Mouse (Mus musculus) lung, postnatal 0 days (tissue): ENCODE data around the gene Antxr1. TPM values are rescaled to one million over a fixed set of nuclear protein-coding genes. Genes with fewer than 3 reads are reported as not detected.

Experiments used
- ATAC-seq: fragments of 200-750 bp; cut with Nextera tagmentation; 2 replicates; pipeline ENCODE4 v1.8.0; 2017; ENCODE audit warnings: moderate library complexity
- DNase-seq: peaks from one replicate; pipeline ENCODE4 v3.0.0-alpha.2; 2016; ENCODE audit warnings: low spot score
- H3K27ac ChIP-seq: fragments of 300-500 bp; sonication (generic); 2 replicates; pipeline ENCODE4 v1.5.1; 2014; ENCODE audit warnings: antibody characterized with exemption, mild to moderate bottlenecking, low read length, mixed read lengths
- H3K27me3 ChIP-seq: fragments of 300-500 bp; sonication (generic); replicated peaks from 2 replicates; pipeline ENCODE4 v1.6.1; 2014; ENCODE audit warnings: low read length, mixed read lengths; ENCODE audit not compliant: insufficient read depth
- H3K36me3 ChIP-seq: fragments of 300-500 bp; sonication (generic); 2 replicates; pipeline ENCODE4 v1.6.1; 2014; ENCODE audit warnings: low read length, mixed read lengths; ENCODE audit not compliant: insufficient read depth
- H3K4me1 ChIP-seq: fragments of 300-500 bp; sonication (generic); 2 replicates; pipeline ENCODE4 v1.6.1; 2014; ENCODE audit warnings: antibody characterized with exemption, low read depth, low read length, mixed read lengths; ENCODE audit not compliant: insufficient read depth
- H3K4me2 ChIP-seq: fragments of 300-500 bp; sonication (generic); replicated peaks from 2 replicates; pipeline ENCODE4 v1.6.1; 2014; ENCODE audit warnings: low read depth, mild to moderate bottlenecking, low read length, moderate library complexity, mixed read lengths
- H3K4me3 ChIP-seq: fragments of 300-500 bp; sonication (generic); 2 replicates; pipeline ENCODE4 v1.5.1; 2014; ENCODE audit warnings: low read depth, low read length
- H3K9ac ChIP-seq: fragments of 300-500 bp; sonication (generic); replicated peaks from 2 replicates; pipeline ENCODE4 v1.6.1; 2014; ENCODE audit warnings: low read depth, mild to moderate bottlenecking
- H3K9me3 ChIP-seq: fragments of 300-500 bp; sonication (generic); 2 replicates; pipeline ENCODE4 v1.6.1; 2016; ENCODE audit warnings: low read length, mixed read lengths
- CTCF ChIP-seq: IDR thresholded peaks from 2 replicates; pipeline ENCODE4 v1.5.1; 2016; ENCODE audit warnings: antibody characterized with exemption, mild to moderate bottlenecking
- EP300 ChIP-seq: IDR thresholded peaks from 2 replicates; pipeline ENCODE4 v1.6.1; 2016; ENCODE audit warnings: antibody characterized with exemption, mild to moderate bottlenecking, control low read depth
- WGBS: fragments of 180-500 bp; shearing (Covaris S2); extraction: QIAGEN DNeasy Blood & Tissue Kit; methylation state at CpG from one replicate; pipeline ENCODE4 v1.1.7; 2014; 5-methylcytosine and 5-hydroxymethylcytosine counted together
- polyA plus RNA-seq: library from polyadenylated mRNA; unstranded; fragments of >200 nt; fragmentation: Nextera tagmentation; extraction: Ambion mirVana; gene quantifications from 2 replicates; pipeline ENCODE4 v1.2.1, GENCODE M21; 2015

The Antxr1 gene
- polyA plus RNA-seq, 1 experiment from 2014 or later: 11.7 TPM

DNA sequence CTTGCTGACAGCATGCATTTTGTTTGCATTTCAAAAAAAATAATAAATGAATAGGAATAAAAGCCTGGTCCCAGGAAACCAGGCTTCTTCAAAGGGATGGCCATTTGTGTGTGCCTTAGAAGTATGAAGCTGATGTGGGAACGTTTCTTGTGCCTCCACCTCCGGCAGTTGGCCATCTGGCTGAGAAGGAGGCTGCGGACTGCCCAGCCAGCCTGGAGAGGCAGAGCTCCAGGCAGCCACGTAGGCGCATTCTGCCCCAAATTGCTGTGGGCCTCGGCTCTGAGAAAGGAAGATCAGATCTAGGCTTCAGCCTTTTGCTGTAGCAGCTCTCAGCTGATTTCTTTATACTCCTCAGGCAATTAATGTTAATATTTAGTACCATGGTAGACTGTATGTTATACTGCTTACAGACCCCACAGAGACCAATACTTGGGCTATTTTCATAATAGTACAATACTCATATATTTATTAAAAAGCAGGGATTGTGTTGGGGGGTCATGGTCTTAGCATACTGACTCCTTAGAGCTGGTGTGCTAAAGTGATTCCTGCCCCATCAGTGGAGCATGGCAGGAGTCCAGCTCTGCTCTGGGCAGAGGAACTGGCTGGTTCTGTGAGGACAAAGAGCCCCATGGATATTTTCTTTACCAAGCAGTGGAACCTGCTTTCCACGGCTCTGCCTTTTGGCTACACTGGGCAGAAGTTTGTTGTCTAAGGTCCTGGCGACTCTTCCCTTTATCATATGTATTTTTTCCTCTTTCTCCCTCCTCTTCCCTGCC lies 169.9 kb downstream of the Antxr1 start:
- WGBS: 75% methylated on average over 8 of the region's 8 CpGs
- Histone ChIP-seq H3K36me3 (no peaks in the 10 kb centered on the region; the same call in 1 of the 2 replicates), H3K4me1 (no peaks in the 10 kb centered on the region), H3K4me3 (no peak overlapping the region), H3K9me3 (no peaks in the 10 kb centered on the region), H3K4me2 (no peak overlapping the region), H3K27me3 (no peaks in the 10 kb centered on the region), H3K9ac (no peak overlapping the region), H3K27ac (no peak overlapping the region)
- ATAC-seq (no peak), DNase-seq (no peak)
- TF ChIP-seq CTCF: no peak
- no peak for TF ChIP-seq EP300

DNA sequence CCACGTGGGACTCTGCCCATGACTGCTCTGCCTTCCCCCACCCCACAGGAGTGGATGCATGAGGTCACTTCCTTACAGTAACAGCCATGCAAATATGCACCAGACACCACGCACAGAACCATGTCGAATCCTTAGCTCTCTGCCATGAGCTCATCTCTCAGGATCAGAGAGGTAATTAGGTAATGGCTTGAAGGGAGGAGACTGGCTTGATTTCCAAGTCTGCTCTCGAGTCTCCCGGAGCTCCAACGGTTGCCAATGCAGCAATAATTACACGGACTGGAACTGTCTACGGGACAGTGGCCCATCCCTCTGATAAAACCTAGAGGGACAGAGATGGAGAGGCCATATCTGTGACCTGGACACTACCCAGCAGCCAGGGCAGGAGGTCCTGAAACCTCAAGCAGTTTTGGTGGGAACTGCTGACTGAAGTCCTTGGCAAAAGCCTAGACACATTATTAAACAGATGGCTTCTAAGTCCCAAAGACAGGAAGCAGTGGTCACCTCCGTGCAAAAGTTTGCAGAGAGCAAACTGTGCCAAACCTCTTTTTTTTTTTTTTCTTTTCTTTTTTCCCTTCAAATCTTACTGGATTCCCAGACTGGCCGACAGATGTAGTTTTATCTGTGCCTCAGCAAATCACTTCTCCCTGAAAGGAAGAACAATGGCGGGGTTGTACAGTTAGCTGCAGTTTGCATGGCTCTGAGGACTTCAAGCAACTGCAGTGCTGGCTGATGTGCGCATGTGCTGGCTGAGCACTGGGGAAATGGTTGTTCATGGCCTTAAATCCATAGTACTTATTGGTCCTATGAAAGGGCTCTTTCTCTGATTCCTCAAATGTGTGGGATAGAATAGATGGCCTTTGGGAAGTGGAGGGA lies 174.0 kb downstream of the Antxr1 start:
- Histone ChIP-seq H3K9ac (no peak overlapping the region), H3K4me3 (no peak overlapping the region), H3K27me3 (no peaks in the 10 kb centered on the region), H3K9me3 (no peaks in the 10 kb centered on the region), H3K27ac (no peak overlapping the region), H3K4me2 (no peak overlapping the region), H3K36me3 (no peaks in the 10 kb centered on the region), H3K4me1 (no peaks in the 10 kb centered on the region)
- TF ChIP-seq EP300: no peak
- TF ChIP-seq CTCF: no peak
- WGBS: 51% methylated on average over 12 of the region's 12 CpGs
- no peak for ATAC-seq
- peak; percentile 9 for DNase-seq

DNA sequence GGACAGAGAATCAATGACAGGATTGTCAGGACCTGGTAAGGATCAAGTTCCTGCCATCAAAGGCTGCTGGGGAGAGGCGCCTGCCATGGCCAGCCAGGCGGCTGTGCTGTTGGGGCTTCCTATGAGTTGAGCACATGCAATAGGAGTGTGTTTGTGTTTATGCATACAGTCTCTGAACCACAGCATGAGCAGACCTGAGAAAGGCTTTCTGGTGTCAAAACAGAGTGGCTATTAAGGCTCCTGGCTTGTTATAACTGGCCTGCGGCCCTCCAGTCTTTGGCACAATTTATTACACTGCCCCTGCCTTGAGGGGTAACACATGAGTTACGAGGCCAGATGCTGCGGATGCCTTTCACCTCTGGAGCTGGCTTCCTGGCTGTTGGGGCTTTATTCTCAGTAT lies 175.4 kb downstream of the Antxr1 start:
- Histone ChIP-seq H3K27ac (no peak overlapping the region), H3K36me3 (no peaks in the 10 kb centered on the region), H3K4me2 (no peak overlapping the region), H3K9me3 (no peaks in the 10 kb centered on the region), H3K4me1 (no peaks in the 10 kb centered on the region), H3K9ac (no peak overlapping the region), H3K4me3 (no peak overlapping the region), H3K27me3 (no peaks in the 10 kb centered on the region)
- ATAC-seq (no peak), DNase-seq (no peak)
- TF ChIP-seq CTCF (no peak), EP300 (no peak)
- 90% methylated on average over 5 of the region's 5 CpGs for WGBS

DNA sequence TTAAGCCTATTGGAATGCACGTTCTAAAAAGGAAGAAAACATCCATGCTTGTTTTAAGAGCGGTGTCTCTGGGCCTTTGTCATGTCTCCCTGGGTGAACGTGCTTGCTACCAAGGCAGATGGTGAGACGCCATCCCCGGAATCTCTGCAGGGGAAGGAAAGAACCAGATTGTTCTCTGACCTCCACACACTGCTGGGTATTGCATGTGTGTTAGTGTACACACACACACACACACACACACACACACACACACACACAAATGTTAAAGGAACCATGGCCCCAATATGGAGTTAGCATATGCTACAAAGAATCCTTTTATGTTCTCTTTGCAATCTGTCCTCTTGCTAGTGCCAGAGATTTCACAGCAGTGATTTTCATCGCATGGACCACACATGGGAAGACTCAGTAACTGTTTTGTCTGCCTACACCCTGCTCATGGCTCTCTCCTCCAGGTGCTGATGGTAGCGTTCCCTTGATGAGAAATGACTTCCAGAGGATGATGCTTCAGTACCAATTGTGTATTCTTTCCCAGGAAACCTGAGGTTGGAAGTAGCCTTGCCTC lies 177.5 kb downstream of the Antxr1 start:
- WGBS: 85% methylated on average over 7 of the region's 7 CpGs
- Histone ChIP-seq H3K9ac (no peak overlapping the region), H3K4me3 (no peak overlapping the region), H3K27me3 (no peaks in the 10 kb centered on the region), H3K4me1 (no peaks in the 10 kb centered on the region), H3K27ac (no peak overlapping the region), H3K4me2 (no peak overlapping the region), H3K36me3 (no peaks in the 10 kb centered on the region), H3K9me3 (no peaks in the 10 kb centered on the region)
- no peak for DNase-seq
- ATAC-seq: no peak
- TF ChIP-seq CTCF: no peak
- no peak for TF ChIP-seq EP300

DNA sequence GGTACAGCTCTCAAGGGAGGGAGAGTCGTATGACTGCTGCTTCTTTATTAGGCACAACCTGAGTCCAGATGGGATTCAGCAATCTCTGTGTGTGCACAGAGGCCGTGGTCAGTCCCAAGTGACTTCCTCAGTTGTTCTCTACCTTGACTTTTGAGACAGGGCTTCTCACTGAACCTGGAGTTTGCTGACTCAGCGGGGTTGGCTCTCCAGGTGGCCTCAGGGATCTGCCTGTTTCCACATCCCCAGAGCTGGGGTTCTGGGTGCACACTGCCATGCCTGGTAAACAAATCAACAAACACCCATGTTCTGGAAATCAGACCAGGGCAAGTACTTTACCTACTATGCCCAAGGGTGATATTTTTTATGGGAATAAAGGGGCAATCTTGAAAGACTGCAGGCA lies 181.8 kb downstream of the Antxr1 start:
- no peaks in the 10 kb centered on the region for H3K27me3 ChIP-seq
- no peak for DNase-seq
- no peak overlapping the region for H3K4me2 ChIP-seq
- no peak overlapping the region for H3K27ac ChIP-seq
- WGBS: 89% methylated on average over 3 of the region's 3 CpGs
- H3K4me3 ChIP-seq: no peak overlapping the region
- TF ChIP-seq EP300 (no peak), CTCF (no peak)
- no peaks in the 10 kb centered on the region for H3K36me3 ChIP-seq
- no peaks in the 10 kb centered on the region for H3K9me3 ChIP-seq
- H3K9ac ChIP-seq: no peak overlapping the region
- H3K4me1 ChIP-seq: no peaks in the 10 kb centered on the region
- ATAC-seq: no peak

DNA sequence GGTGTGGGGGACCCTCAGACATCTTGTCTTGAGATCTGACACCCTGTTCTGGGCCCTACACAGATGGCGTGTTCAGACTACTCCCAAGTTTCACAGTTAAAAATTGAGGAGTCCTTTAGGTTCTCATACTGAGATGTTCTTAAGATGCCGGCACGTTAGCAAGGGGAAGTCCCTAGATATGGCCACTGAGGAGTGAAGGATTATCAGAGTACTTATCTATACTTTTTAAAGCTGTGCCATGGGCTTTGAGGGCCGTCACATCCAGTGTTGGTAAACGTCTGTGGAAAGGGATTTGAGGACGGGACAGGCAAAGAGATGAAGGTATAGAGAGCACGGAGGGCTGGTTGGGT lies 182.4 kb downstream of the Antxr1 start:
- no peaks in the 10 kb centered on the region for H3K4me1 ChIP-seq
- WGBS: 63% methylated on average over 7 of the region's 7 CpGs
- no peak overlapping the region for H3K4me3 ChIP-seq
- TF ChIP-seq CTCF (no peak), EP300 (no peak)
- no peaks in the 10 kb centered on the region for H3K36me3 ChIP-seq
- no peak for DNase-seq
- H3K27me3 ChIP-seq: no peaks in the 10 kb centered on the region
- H3K9me3 ChIP-seq: no peaks in the 10 kb centered on the region
- no peak overlapping the region for H3K9ac ChIP-seq
- no peak overlapping the region for H3K4me2 ChIP-seq
- ATAC-seq: no peak
- no peak overlapping the region for H3K27ac ChIP-seq
